Mouse (Mus musculus) limb, embryonic 13.5 days (tissue): ENCODE measurements around the gene Lrrn4. TPM values are rescaled to one million over a fixed set of nuclear protein-coding genes. Genes with fewer than 3 reads are reported as not detected.

Experiments used
- ATAC-seq: fragments of 200-750 bp; cut with Nextera tagmentation; 2 replicates; pipeline ENCODE4 v1.8.0; 2017; ENCODE audit warnings: low read depth, moderate number of reproducible peaks, moderate TSS enrichment; ENCODE audit not compliant: low FRiP score
- H3K27ac ChIP-seq: fragments of 300-500 bp; sonication (generic); 2 replicates; pipeline ENCODE4 v1.5.1; 2015; ENCODE audit warnings: inconsistent platforms, mild to moderate bottlenecking, moderate library complexity
- H3K27me3 ChIP-seq: fragments of 300-500 bp; sonication (generic); 2 replicates; pipeline ENCODE4 v1.6.1; 2015; ENCODE audit warnings: mild to moderate bottlenecking, inconsistent platforms
- H3K36me3 ChIP-seq: fragments of 300-500 bp; sonication (generic); 2 replicates; pipeline ENCODE4 v1.6.1; 2015; ENCODE audit warnings: inconsistent platforms, mild to moderate bottlenecking, moderate library complexity
- H3K4me1 ChIP-seq: fragments of 300-500 bp; sonication (generic); 2 replicates; pipeline ENCODE4 v1.6.1; 2015; ENCODE audit warnings: inconsistent platforms
- H3K4me2 ChIP-seq: fragments of 300-500 bp; sonication (generic); replicated peaks from 2 replicates; pipeline ENCODE4 v1.6.1; 2015; ENCODE audit warnings: inconsistent platforms, mild to moderate bottlenecking, moderate library complexity
- H3K4me3 ChIP-seq: fragments of 300-500 bp; sonication (generic); 2 replicates; pipeline ENCODE4 v1.5.1; 2015; ENCODE audit warnings: moderate library complexity, mild to moderate bottlenecking, inconsistent platforms
- H3K9ac ChIP-seq: fragments of 300-500 bp; sonication (generic); 2 replicates; pipeline ENCODE4 v1.6.1; 2015; ENCODE audit warnings: mild to moderate bottlenecking, inconsistent platforms
- H3K9me3 ChIP-seq: fragments of 300-500 bp; sonication (generic); 2 replicates; pipeline ENCODE4 v1.6.1; 2016; ENCODE audit warnings: inconsistent platforms
- WGBS: fragments of 180-500 bp; shearing (Covaris S2); methylation state at CpG from one replicate; pipeline ENCODE4 v1.1.7; 2015; 5-methylcytosine and 5-hydroxymethylcytosine counted together
- polyA plus RNA-seq: library from polyadenylated mRNA; unstranded; fragments of >200 nt; fragmentation: Nextera tagmentation; extraction: Ambion mirVana; gene quantifications from 2 replicates; pipeline ENCODE4 v1.2.1, GENCODE M21; 2015

Lrrn4 gene
- polyA plus RNA-seq, 1 experiment from 2014 or later = 0.34 TPM

- Histone ChIP-seq H3K4me3 (no peak overlapping the region), H3K9ac (no peak overlapping the region), H3K4me1 (no peaks in the 10 kb centered on the region), H3K27ac (no peak overlapping the region), H3K27me3 (no peaks in the 10 kb centered on the region), H3K36me3 (no peaks in the 10 kb centered on the region), H3K9me3 (no peaks in the 10 kb centered on the region), H3K4me2 (no peak overlapping the region)
- WGBS = 80% methylated on average over 4 of the region's 4 CpGs
- no peak for ATAC-seq
These were observed 20.9 kb upstream of the Lrrn4 start for GRCm38 (mm10) chr2:132901636-132902035.

DNA sequence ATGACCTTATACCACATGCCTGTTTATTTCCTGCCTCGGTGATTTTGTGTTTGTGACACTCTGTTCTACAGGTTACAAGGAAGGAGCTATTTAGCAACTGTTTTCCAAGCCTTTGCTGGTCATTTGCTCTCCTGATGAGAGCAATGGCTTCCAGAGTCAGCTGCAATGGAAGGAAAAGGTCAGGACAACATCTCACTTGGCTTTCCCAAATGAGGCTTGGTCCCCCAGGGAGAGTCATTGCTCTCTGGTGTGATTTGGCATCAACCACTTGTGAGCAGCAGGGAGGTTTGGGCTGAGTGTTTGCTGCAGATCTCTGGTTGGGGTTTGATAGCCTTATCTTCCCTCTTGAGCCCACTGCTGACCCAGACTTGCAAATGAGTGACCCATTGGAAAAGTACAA lies 19.9 kb upstream of the Lrrn4 start:
- WGBS = 74% methylated on average over 1 of the region's 1 CpGs
- Histone ChIP-seq H3K27me3 (no peaks in the 10 kb centered on the region), H3K36me3 (no peaks in the 10 kb centered on the region), H3K4me3 (no peak overlapping the region), H3K27ac (no peak overlapping the region), H3K4me1 (no peaks in the 10 kb centered on the region), H3K9me3 (no peaks in the 10 kb centered on the region), H3K4me2 (no peak overlapping the region), H3K9ac (no peak overlapping the region)
- ATAC-seq = no peak

DNA sequence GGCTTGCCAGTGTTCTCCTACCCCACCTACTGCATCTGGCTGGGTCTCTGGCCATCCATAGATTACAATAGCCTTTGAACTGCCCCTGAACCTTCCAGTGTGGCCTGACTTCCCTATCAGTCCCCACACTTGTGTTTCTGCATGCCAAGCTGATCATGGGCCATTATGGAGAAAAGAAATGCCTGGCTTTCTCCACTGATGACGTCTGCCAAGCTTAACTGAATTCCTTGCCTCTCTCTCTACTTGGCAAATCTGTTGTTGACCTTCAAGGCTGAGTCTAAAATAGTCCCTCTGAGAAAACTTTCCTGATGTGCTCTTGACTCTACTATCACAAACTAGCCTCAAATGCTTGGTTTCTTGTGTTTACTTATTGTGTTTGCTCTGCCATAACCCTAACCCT lies 17.5 kb upstream of the Lrrn4 start:
- Histone ChIP-seq H3K4me1 (no peaks in the 10 kb centered on the region), H3K4me3 (no peak overlapping the region), H3K36me3 (no peaks in the 10 kb centered on the region), H3K9ac (no peak overlapping the region), H3K9me3 (no peaks in the 10 kb centered on the region), H3K4me2 (no peak overlapping the region), H3K27me3 (no peaks in the 10 kb centered on the region), H3K27ac (no peak overlapping the region)
- ATAC-seq = no peak
- 56% methylated on average over 1 of the region's 1 CpGs for WGBS

GRCm38 (mm10) chr2:132893826-132894225 lies 13.1 kb upstream of the Lrrn4 start:
- no peak overlapping the region for H3K9ac ChIP-seq
- no peak overlapping the region for H3K4me2 ChIP-seq
- no peaks in the 10 kb centered on the region for H3K27me3 ChIP-seq
- H3K9me3 ChIP-seq = no peaks in the 10 kb centered on the region
- WGBS = 84% methylated on average over 5 of the region's 5 CpGs
- no peak overlapping the region for H3K27ac ChIP-seq
- H3K4me3 ChIP-seq = no peak overlapping the region
- no peak for ATAC-seq
- H3K36me3 ChIP-seq = no peaks in the 10 kb centered on the region
- H3K4me1 ChIP-seq = no peaks in the 10 kb centered on the region

- no peaks in the 10 kb centered on the region for H3K9me3 ChIP-seq
- H3K4me2 ChIP-seq = no peak overlapping the region
- H3K27me3 ChIP-seq = peaks cover 14% of the 10 kb centered on the region
- H3K4me3 ChIP-seq = no peak overlapping the region
- 91% methylated on average over 7 of the region's 7 CpGs for WGBS
- H3K9ac ChIP-seq = no peak overlapping the region
- ATAC-seq = no peak
- H3K27ac ChIP-seq = no peak overlapping the region
- no peaks in the 10 kb centered on the region for H3K36me3 ChIP-seq
- H3K4me1 ChIP-seq = peaks cover 12% of the 10 kb centered on the region
These were observed 4.6 kb upstream of the Lrrn4 start for GRCm38 (mm10) chr2:132885312-132885711.

- Histone ChIP-seq H3K4me1 (peaks cover 18% of the 10 kb centered on the region), H3K27me3 (peaks cover 23% of the 10 kb centered on the region), H3K27ac (no peak overlapping the region), H3K4me2 (no peak overlapping the region), H3K9ac (no peak overlapping the region), H3K36me3 (no peaks in the 10 kb centered on the region), H3K4me3 (no peak overlapping the region), H3K9me3 (no peaks in the 10 kb centered on the region)
- WGBS = 69% methylated on average over 8 of the region's 8 CpGs
- no peak for ATAC-seq
These were observed 3.7 kb upstream of the Lrrn4 start for GRCm38 (mm10) chr2:132884303-132884967.

DNA sequence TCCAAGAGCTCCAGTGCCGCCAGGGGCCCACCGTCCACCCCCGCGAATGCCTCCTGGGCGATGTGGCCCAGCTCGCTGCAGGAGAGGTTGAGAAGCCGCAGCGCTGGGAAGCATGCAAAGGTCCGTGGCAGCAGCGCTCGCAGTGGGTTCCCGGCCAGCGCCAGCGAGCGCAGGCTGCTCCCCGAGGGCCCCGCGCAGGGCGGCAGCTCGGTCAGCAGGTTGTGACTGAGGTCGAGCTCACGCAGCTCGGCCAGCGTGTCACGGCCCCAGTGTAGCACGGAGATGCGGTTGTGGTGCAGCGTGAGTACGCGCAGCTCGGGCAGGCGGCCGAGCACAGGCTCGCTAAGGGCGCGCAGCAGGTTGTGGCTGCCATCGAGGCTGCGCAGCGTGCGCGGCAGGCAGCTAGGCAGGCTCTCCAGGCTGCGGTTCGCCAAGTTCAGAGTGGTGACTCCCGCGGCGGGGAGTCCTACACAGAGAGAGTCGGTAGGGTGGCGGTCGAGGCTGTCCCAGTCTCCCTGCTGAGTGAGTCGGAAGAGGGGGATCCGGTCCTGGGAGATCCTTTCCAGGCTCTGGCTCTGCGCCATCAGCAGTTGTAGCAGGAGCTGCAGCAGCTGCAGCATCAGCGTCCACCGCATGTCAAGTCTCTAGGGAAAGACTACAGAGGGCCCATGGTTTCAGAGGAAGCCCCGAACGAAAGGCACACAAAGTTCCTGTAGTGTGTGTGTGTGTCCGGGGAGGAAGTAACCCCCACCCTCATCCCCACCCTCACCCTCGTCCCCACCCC lies 1.2 kb downstream of the Lrrn4 start:
- H3K4me3 ChIP-seq = peak overlapping the region; percentile 54
- WGBS = under 1% methylated on average over 58 of the region's 58 CpGs
- peaks cover 53% of the 10 kb centered on the region for H3K27me3 ChIP-seq
- H3K9ac ChIP-seq = peak overlapping the region; percentile 58
- H3K9me3 ChIP-seq = no peaks in the 10 kb centered on the region
- H3K4me1 ChIP-seq = peaks cover 25% of the 10 kb centered on the region
- peak overlapping the region; percentile 97 for H3K4me2 ChIP-seq
- no peak overlapping the region for H3K27ac ChIP-seq
- ATAC-seq = peak; percentile 74
- H3K36me3 ChIP-seq = no peaks in the 10 kb centered on the region

- no peak for ATAC-seq
- Histone ChIP-seq H3K27me3 (peaks cover 53% of the 10 kb centered on the region), H3K4me3 (no peak overlapping the region), H3K9ac (no peak overlapping the region), H3K36me3 (no peaks in the 10 kb centered on the region), H3K27ac (no peak overlapping the region), H3K9me3 (no peaks in the 10 kb centered on the region), H3K4me1 (peaks cover 25% of the 10 kb centered on the region), H3K4me2 (no peak overlapping the region)
- 63% methylated on average over 1 of the region's 1 CpGs for WGBS
These were observed 3.7 kb downstream of the Lrrn4 start for GRCm38 (mm10) chr2:132876991-132877390.

DNA sequence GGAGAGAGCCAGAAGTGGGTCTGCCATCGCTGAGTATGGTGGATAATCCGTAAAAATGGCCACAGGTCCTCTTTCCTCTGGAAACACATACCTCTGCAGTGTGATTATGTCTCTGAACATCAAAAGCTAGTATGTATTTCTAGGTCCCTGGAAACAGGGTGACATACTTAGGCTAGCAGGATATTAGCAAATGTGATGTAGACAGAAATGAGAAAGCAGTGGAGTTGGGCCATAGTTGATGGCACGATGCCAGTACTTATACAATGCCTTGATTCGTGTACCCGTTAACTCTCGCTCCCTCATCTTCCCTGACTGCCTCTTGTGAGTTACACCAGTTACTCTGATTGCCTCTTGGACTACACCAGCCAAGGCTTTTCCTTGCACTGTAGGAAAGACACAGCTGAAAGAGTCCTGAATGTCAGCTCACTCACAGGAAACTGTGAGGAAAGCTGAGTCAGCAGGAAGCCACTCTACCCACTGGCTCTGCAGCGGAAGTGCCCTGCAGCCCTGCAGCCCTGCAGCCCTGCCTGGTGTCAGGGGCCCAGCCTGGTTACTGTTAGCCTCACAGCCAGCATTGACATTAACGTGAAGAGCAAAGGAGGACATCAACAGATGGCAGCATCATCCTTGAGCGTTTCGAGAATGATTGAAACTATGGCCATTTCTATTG lies 6.9 kb downstream of the Lrrn4 start:
- Histone ChIP-seq H3K9ac (no peak overlapping the region), H3K27ac (no peak overlapping the region), H3K27me3 (peaks cover 24% of the 10 kb centered on the region), H3K4me1 (peaks cover under 1% of the 10 kb centered on the region; the same call in 1 of the 2 replicates), H3K4me2 (no peak overlapping the region), H3K36me3 (no peaks in the 10 kb centered on the region), H3K9me3 (no peaks in the 10 kb centered on the region), H3K4me3 (no peak overlapping the region)
- ATAC-seq = no peak
- 81% methylated on average over 10 of the region's 10 CpGs for WGBS

GRCm38 (mm10) chr2:132871663-132872062 lies 9.0 kb downstream of the Lrrn4 start:
- H3K4me1 ChIP-seq = no peaks in the 10 kb centered on the region
- WGBS = 65% methylated on average over 3 of the region's 3 CpGs
- no peak overlapping the region for H3K4me2 ChIP-seq
- no peak overlapping the region for H3K9ac ChIP-seq
- H3K9me3 ChIP-seq = no peaks in the 10 kb centered on the region
- peaks cover 11% of the 10 kb centered on the region for H3K36me3 ChIP-seq
- H3K27ac ChIP-seq = no peak overlapping the region
- peaks cover 3% of the 10 kb centered on the region; the same call in 1 of the 2 replicates for H3K27me3 ChIP-seq
- no peak overlapping the region for H3K4me3 ChIP-seq
- no peak for ATAC-seq

GRCm38 (mm10) chr2:132870286-132870685 lies 10.4 kb downstream of the Lrrn4 start:
- Histone ChIP-seq H3K4me3 (no peak overlapping the region), H3K4me1 (no peaks in the 10 kb centered on the region), H3K27me3 (no peaks in the 10 kb centered on the region), H3K4me2 (no peak overlapping the region), H3K36me3 (peaks cover 18% of the 10 kb centered on the region), H3K9me3 (no peaks in the 10 kb centered on the region), H3K9ac (no peak overlapping the region), H3K27ac (no peak overlapping the region)
- ATAC-seq = no peak
- 78% methylated on average over 4 of the region's 4 CpGs for WGBS

DNA sequence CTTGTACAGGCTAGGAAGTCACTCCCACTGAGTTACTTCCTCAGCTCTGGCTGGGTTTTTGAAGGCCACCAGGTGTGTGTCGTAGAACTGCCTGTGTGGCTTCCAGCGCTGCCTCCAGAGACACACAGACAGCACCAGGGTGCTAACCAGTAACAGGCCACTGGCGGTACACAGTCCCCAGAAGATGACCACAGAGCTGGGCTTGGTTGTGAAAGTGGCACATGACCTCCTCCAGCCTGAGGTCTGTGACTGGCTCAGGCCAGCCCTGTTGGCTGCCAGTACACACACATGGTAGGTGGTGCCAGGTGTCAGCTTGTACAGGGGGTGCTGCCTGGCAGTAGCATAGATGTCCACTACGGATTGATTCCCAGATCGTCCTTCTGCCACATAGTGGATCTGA lies 11.0 kb downstream of the Lrrn4 start:
- Histone ChIP-seq H3K9ac (no peak overlapping the region), H3K36me3 (peaks cover 21% of the 10 kb centered on the region), H3K27me3 (no peaks in the 10 kb centered on the region), H3K4me1 (no peaks in the 10 kb centered on the region), H3K4me3 (no peak overlapping the region), H3K27ac (no peak overlapping the region), H3K9me3 (no peaks in the 10 kb centered on the region), H3K4me2 (no peak overlapping the region)
- ATAC-seq = no peak
- WGBS = 81% methylated on average over 5 of the region's 5 CpGs
